Mouse (Mus musculus) cerebellum, adult 9-10 months (tissue): ENCODE results near the gene Ccdc69.
"Not testable (repeated sequence)": the region's sequence is repeated elsewhere in the genome, so short reads cannot be mapped to it uniquely, and the experiment has no call there.

Experiments used
- DNase-seq: peaks from one replicate; pipeline ENCODE4 v3.0.0; 2022

Ccdc69 gene

GRCm38 (mm10) chr11:55077331-55078231 is at the start of gene Ccdc69:
Gene Ccdc69 (minus strand): TSS chr11:55078131.
- peak; percentile 69 for DNase-seq

GRCm38 (mm10) chr11:55126663-55127062 is 48.7 kb upstream of the Ccdc69 start:
- no peak for DNase-seq

- no peak for DNase-seq
These were observed 43.5 kb upstream of the Ccdc69 start for GRCm38 (mm10) chr11:55121430-55121829.

GRCm38 (mm10) chr11:55120821-55121271 is 42.9 kb upstream of the Ccdc69 start:
- DNase-seq, result no peak

- DNase-seq, result no peak
These were observed 42.3 kb upstream of the Ccdc69 start for GRCm38 (mm10) chr11:55120279-55120678.

GRCm38 (mm10) chr11:55117031-55117430 is 39.1 kb upstream of the Ccdc69 start:
- no peak for DNase-seq

GRCm38 (mm10) chr11:55116004-55116403 is 38.1 kb upstream of the Ccdc69 start:
- no peak for DNase-seq

GRCm38 (mm10) chr11:55114291-55114690 is 36.4 kb upstream of the Ccdc69 start:
- no peak for DNase-seq

- not testable (repeated sequence) for DNase-seq
These were observed 35.9 kb upstream of the Ccdc69 start for GRCm38 (mm10) chr11:55113861-55114250.

GRCm38 (mm10) chr11:55113209-55113860 is 35.4 kb upstream of the Ccdc69 start:
- no peak for DNase-seq

- no peak for DNase-seq
These were observed 32.7 kb upstream of the Ccdc69 start for GRCm38 (mm10) chr11:55110566-55111169.

GRCm38 (mm10) chr11:55109521-55110300 is 31.8 kb upstream of the Ccdc69 start:
- DNase-seq, result no peak

GRCm38 (mm10) chr11:55106636-55107035 is 28.7 kb upstream of the Ccdc69 start:
- DNase-seq, result no peak

GRCm38 (mm10) chr11:55105389-55105788 is 27.5 kb upstream of the Ccdc69 start:
- peak; percentile 2 for DNase-seq

- peak; percentile 9 for DNase-seq
These were observed 25.3 kb upstream of the Ccdc69 start for GRCm38 (mm10) chr11:55103229-55103628.

GRCm38 (mm10) chr11:55102015-55102414 is 24.1 kb upstream of the Ccdc69 start:
- peak; percentile 26 for DNase-seq

GRCm38 (mm10) chr11:55099868-55100267 is 21.9 kb upstream of the Ccdc69 start:
- DNase-seq, result no peak

- DNase-seq, result peak; percentile 53
These were observed 21.3 kb upstream of the Ccdc69 start for GRCm38 (mm10) chr11:55099019-55099771.

GRCm38 (mm10) chr11:55098189-55098915 is 20.4 kb upstream of the Ccdc69 start:
- no peak for DNase-seq

GRCm38 (mm10) chr11:55097463-55098188 is 19.7 kb upstream of the Ccdc69 start, which contains the start of gene Gm2a:
Gene Gm2a (plus strand): TSS chr11:55098115.
- peak; percentile 97 for DNase-seq
